Mouse (Mus musculus) telencephalon, adult 2 months (tissue): ENCODE measurements around the gene AL731706.1.

ENCODE experiments used
- DNase-seq: peaks from one replicate; pipeline ENCODE4 v3.0.0-alpha.2; 2011; ENCODE audit warnings: low read depth, low spot score

Gene AL731706.1

GRCm38 (mm10) chr2:136835882-136836281 lies 55.3 kb downstream of the AL731706.1 start:
- DNase-seq = peak; percentile 32

- no peak for DNase-seq
Measured at GRCm38 (mm10) chr2:136834715-136835075, 56.5 kb downstream of the AL731706.1 start.

- DNase-seq = no peak
Measured at GRCm38 (mm10) chr2:136833976-136834714, 57.0 kb downstream of the AL731706.1 start.

- no peak for DNase-seq
Measured at GRCm38 (mm10) chr2:136832936-136833335, 58.3 kb downstream of the AL731706.1 start.
